Mouse (Mus musculus) MEL (cell line): ENCODE data around the gene Rps28. TPM values are rescaled to one million over a fixed set of nuclear protein-coding genes. Genes with fewer than 3 reads are reported as not detected.
A peak's percentile ranks its signal among the peaks of the same experiment; 100 is the strongest.

Experiments
- DNase-seq: peaks from one replicate; pipeline ENCODE4 v3.0.0; 2011; ENCODE audit warnings: low read depth, low spot score
- H3K27ac ChIP-seq: 2 replicates; pipeline ENCODE4 v1.5.1; 2012; ENCODE audit warnings: low read depth, mild to moderate bottlenecking, control low read depth, low read length, moderate library complexity; ENCODE audit not compliant: control insufficient read depth
- H3K27me3 ChIP-seq, 2 experiments: fragments of 150-350 bp in 1 of 2; sonication (generic) in 1 of 2; 2 replicates each; pipeline ENCODE4 v1.6.1; 2012; ENCODE audit warnings: low read length in 2 of 2, mild to moderate bottlenecking in 2 of 2, improper control_type of control experiment in 1 of 2, moderate library complexity in 1 of 2; ENCODE audit not compliant: insufficient read depth in 2 of 2, control insufficient read depth in 1 of 2
- H3K36me3 ChIP-seq, 2 experiments: 2 replicates each; pipeline ENCODE4 v1.6.1; 2012 to 2014; ENCODE audit warnings: low read length in 2 of 2, improper control_type of control experiment in 1 of 2, inconsistent platforms in 1 of 2, mild to moderate bottlenecking in 1 of 2; ENCODE audit not compliant: insufficient read depth in 2 of 2, control insufficient read depth in 1 of 2
- H3K4me1 ChIP-seq, 2 experiments: fragments of 150-350 bp in 1 of 2; sonication (generic) in 1 of 2; 2 replicates each; pipeline ENCODE4 v1.6.1; 2012; ENCODE audit warnings: low read length in 2 of 2, improper control_type of control experiment in 1 of 2, mild to moderate bottlenecking in 1 of 2; ENCODE audit not compliant: insufficient read depth in 2 of 2, control insufficient read depth in 1 of 2
- H3K4me3 ChIP-seq, 2 experiments: fragments of 150-350 bp in 1 of 2; sonication (generic) in 1 of 2; 2 replicates each; pipeline ENCODE4 v1.5.1; 2012; ENCODE audit warnings: low read depth in 2 of 2, low read length in 2 of 2, mild to moderate bottlenecking in 2 of 2, moderate library complexity in 2 of 2, control low read depth in 1 of 2, improper control_type of control experiment in 1 of 2; ENCODE audit not compliant: control insufficient read depth in 1 of 2, insufficient read depth in 1 of 2
- H3K79me2 ChIP-seq: 2 replicates; pipeline ENCODE4 v1.6.1; 2012; ENCODE audit warnings: mild to moderate bottlenecking, low read length, moderate library complexity; ENCODE audit not compliant: control insufficient read depth, poor library complexity, insufficient read depth
- H3K9ac ChIP-seq: 2 replicates; pipeline ENCODE4 v1.6.1; 2012; ENCODE audit warnings: low read depth, mild to moderate bottlenecking, control low read depth, low read length, moderate library complexity; ENCODE audit not compliant: control insufficient read depth, poor library complexity, severe bottlenecking
- H3K9me3 ChIP-seq: fragments of 150-350 bp; sonication (generic); replicated peaks from 2 replicates; pipeline ENCODE4 v1.6.1; 2012; ENCODE audit warnings: mild to moderate bottlenecking, low read length, improper control_type of control experiment, moderate library complexity; ENCODE audit not compliant: insufficient read depth
- BHLHE40 ChIP-seq: IDR thresholded peaks from 2 replicates; pipeline ENCODE4 v1.6.1; 2012; ENCODE audit warnings: low read depth, mild to moderate bottlenecking, inconsistent platforms, low read length, improper control_type of control experiment, borderline replicate concordance
- CHD1 ChIP-seq: IDR thresholded peaks from 2 replicates; pipeline ENCODE4 v1.6.1; 2012; ENCODE audit warnings: low read depth, mild to moderate bottlenecking, inconsistent platforms, low read length, improper control_type of control experiment
- CHD2 ChIP-seq: IDR thresholded peaks from 2 replicates; pipeline ENCODE4 v1.6.1; 2011; ENCODE audit warnings: low read length, improper control_type of control experiment
- CTCF ChIP-seq, 3 experiments: IDR thresholded peaks in 2 of 3; conservative IDR thresholded peaks in 1 of 3; 2 replicates each; pipeline ENCODE4 v1.5.1; 2011 to 2012; ENCODE audit warnings: low read length in 3 of 3, low read depth in 2 of 3, mild to moderate bottlenecking in 2 of 3, improper control_type of control experiment in 1 of 3, inconsistent platforms in 1 of 3, mixed read lengths in 1 of 3, moderate library complexity in 1 of 3; ENCODE audit not compliant: control insufficient read depth in 1 of 3, insufficient read depth in 1 of 3, poor library complexity in 1 of 3, severe bottlenecking in 1 of 3
- E2F4 ChIP-seq: IDR thresholded peaks from 2 replicates; pipeline ENCODE4 v1.6.1; 2011; ENCODE audit warnings: low read depth, low read length, improper control_type of control experiment, borderline replicate concordance
- ELF1 ChIP-seq: IDR thresholded peaks from 2 replicates; pipeline ENCODE4 v1.6.1; 2014; ENCODE audit warnings: low read depth, mild to moderate bottlenecking, inconsistent platforms, low read length, improper control_type of control experiment, moderate library complexity
- EP300 ChIP-seq, 2 experiments: IDR thresholded peaks; 2 replicates each; pipeline ENCODE4 v1.6.1; 2011; ENCODE audit warnings: improper control_type of control experiment in 2 of 2, low read length in 2 of 2, low read depth in 1 of 2, mild to moderate bottlenecking in 1 of 2
- ETS1 ChIP-seq: IDR thresholded peaks from 2 replicates; pipeline ENCODE4 v1.6.1; 2012; ENCODE audit warnings: low read depth, mild to moderate bottlenecking, inconsistent platforms, low read length, improper control_type of control experiment, moderate library complexity
- GABPA ChIP-seq: IDR thresholded peaks from 2 replicates; pipeline ENCODE4 v1.6.1; 2012; ENCODE audit warnings: low read depth, mild to moderate bottlenecking, inconsistent platforms, low read length, improper control_type of control experiment, moderate library complexity
- GATA1 ChIP-seq: IDR thresholded peaks from 2 replicates; pipeline ENCODE4 v1.6.1; 2011; ENCODE audit warnings: low read depth, low read length, improper control_type of control experiment
- HCFC1 ChIP-seq: IDR thresholded peaks from 2 replicates; pipeline ENCODE4 v1.6.1; 2012; ENCODE audit warnings: low read depth, mild to moderate bottlenecking, inconsistent platforms, low read length, improper control_type of control experiment, moderate library complexity
- JUND ChIP-seq: IDR thresholded peaks from 2 replicates; pipeline ENCODE4 v1.6.1; 2011; ENCODE audit warnings: low read depth, mild to moderate bottlenecking, improper control_type of control experiment, low read length
- KAT2A ChIP-seq: conservative IDR thresholded peaks from 2 replicates; pipeline ENCODE4 v1.6.1; 2012; ENCODE audit warnings: low read depth, low read length, improper control_type of control experiment, inconsistent platforms
- MAFK ChIP-seq: IDR thresholded peaks from 2 replicates; pipeline ENCODE4 v1.6.1; 2011; ENCODE audit warnings: low read depth, mild to moderate bottlenecking, low read length, improper control_type of control experiment, borderline replicate concordance
- MAX ChIP-seq: IDR thresholded peaks from 2 replicates; pipeline ENCODE4 v1.6.1; 2011; ENCODE audit warnings: low read length, improper control_type of control experiment
- MEF2A ChIP-seq: IDR thresholded peaks from 2 replicates; pipeline ENCODE4 v1.6.1; 2014; ENCODE audit warnings: low read depth, mild to moderate bottlenecking, inconsistent platforms, low read length, improper control_type of control experiment; ENCODE audit not compliant: poor library complexity, insufficient replicate concordance, severe bottlenecking; ENCODE audit errors: extremely low read depth
- MXI1 ChIP-seq: IDR thresholded peaks from 2 replicates; pipeline ENCODE4 v1.6.1; 2011; ENCODE audit warnings: mild to moderate bottlenecking, low read depth, low read length, improper control_type of control experiment
- MYB ChIP-seq: IDR thresholded peaks from 2 replicates; pipeline ENCODE4 v1.6.1; 2011; ENCODE audit warnings: mild to moderate bottlenecking, low read depth, low read length, improper control_type of control experiment
- MYC ChIP-seq: IDR thresholded peaks from 2 replicates; pipeline ENCODE4 v1.6.1; 2011; ENCODE audit warnings: low read depth, mild to moderate bottlenecking, low read length, improper control_type of control experiment, moderate library complexity
- NELFE ChIP-seq: IDR thresholded peaks from 2 replicates; pipeline ENCODE4 v1.6.1; 2011; ENCODE audit warnings: low read depth, low read length, improper control_type of control experiment
- NRF1 ChIP-seq: IDR thresholded peaks from 2 replicates; pipeline ENCODE4 v1.6.1; 2014; ENCODE audit warnings: low read depth, mild to moderate bottlenecking, inconsistent platforms, low read length, improper control_type of control experiment, moderate library complexity; ENCODE audit not compliant: poor library complexity, insufficient read depth, severe bottlenecking
- POLR2AphosphoS2 ChIP-seq: IDR thresholded peaks from 2 replicates; pipeline ENCODE4 v1.6.1; 2011; ENCODE audit warnings: low read length, improper control_type of control experiment
- POLR2AphosphoS5 ChIP-seq: IDR thresholded peaks from 2 replicates; pipeline ENCODE4 v1.6.1; 2012; ENCODE audit warnings: low read depth, borderline replicate concordance, mild to moderate bottlenecking, inconsistent platforms, low read length, moderate library complexity, mixed read lengths
- RAD21 ChIP-seq: IDR thresholded peaks from 2 replicates; pipeline ENCODE4 v1.6.1; 2011; ENCODE audit warnings: mild to moderate bottlenecking, low read depth, low read length, improper control_type of control experiment
- RCOR1 ChIP-seq: IDR thresholded peaks from 2 replicates; pipeline ENCODE4 v1.6.1; 2012; ENCODE audit warnings: low read depth, mild to moderate bottlenecking, inconsistent platforms, low read length, improper control_type of control experiment
- SIN3A ChIP-seq: IDR thresholded peaks from 2 replicates; pipeline ENCODE4 v1.6.1; 2012; ENCODE audit warnings: low read length, improper control_type of control experiment, inconsistent platforms
- SMC3 ChIP-seq: IDR thresholded peaks from 2 replicates; pipeline ENCODE4 v1.6.1; 2011; ENCODE audit warnings: low read depth, low read length, improper control_type of control experiment
- TCF12 ChIP-seq: IDR thresholded peaks from 2 replicates; pipeline ENCODE4 v1.6.1; 2014; ENCODE audit warnings: low read depth, mild to moderate bottlenecking, inconsistent platforms, low read length, improper control_type of control experiment, moderate library complexity
- UBTF ChIP-seq: IDR thresholded peaks from 2 replicates; pipeline ENCODE4 v1.6.1; 2012; ENCODE audit warnings: low read depth, mild to moderate bottlenecking, inconsistent platforms, low read length, improper control_type of control experiment, moderate library complexity, borderline replicate concordance; ENCODE audit not compliant: insufficient read depth
- USF1 ChIP-seq: IDR thresholded peaks from 2 replicates; pipeline ENCODE4 v1.6.1; 2014; ENCODE audit warnings: low read depth, mild to moderate bottlenecking, inconsistent platforms, low read length, improper control_type of control experiment, moderate library complexity
- USF2 ChIP-seq, 2 experiments: IDR thresholded peaks; 2 replicates each; pipeline ENCODE4 v1.6.1; 2011 to 2012; ENCODE audit warnings: improper control_type of control experiment in 2 of 2, low read length in 2 of 2, borderline replicate concordance in 1 of 2, inconsistent platforms in 1 of 2, low read depth in 1 of 2, mild to moderate bottlenecking in 1 of 2; ENCODE audit not compliant: insufficient read depth in 1 of 2
- ZC3H11A ChIP-seq: IDR thresholded peaks from 2 replicates; pipeline ENCODE4 v1.6.1; 2012; ENCODE audit warnings: low read depth, mild to moderate bottlenecking, inconsistent platforms, low read length, improper control_type of control experiment
- ZMIZ1 ChIP-seq: IDR thresholded peaks from 2 replicates; pipeline ENCODE4 v1.6.1; 2012; ENCODE audit warnings: low read depth, mild to moderate bottlenecking, inconsistent platforms, low read length, improper control_type of control experiment, moderate library complexity
- ZNF384 ChIP-seq: IDR thresholded peaks from 2 replicates; pipeline ENCODE4 v1.6.1; 2012; ENCODE audit warnings: low read depth, mild to moderate bottlenecking, inconsistent platforms, low read length, improper control_type of control experiment
- polyA plus RNA-seq, 2 experiments: library from polyadenylated mRNA; stranded (reverse) in 1 of 2; unstranded in 1 of 2; fragments of >175 nt in 1 of 2; fragments of >200 nt in 1 of 2; gene quantifications; 2 replicates each; pipeline versions ENCODE4 v1.2.1 to v1.2.4; 2012; ENCODE audit warnings: low replicate concordance in 2 of 2, low read depth in 1 of 2; ENCODE audit not compliant: insufficient read length in 2 of 2, insufficient read depth in 1 of 2, missing spikeins in 1 of 2
- total RNA-seq: library from RNA; depleted of rRNA; stranded (reverse); fragments of 300-350 nt; gene quantifications from 2 replicates; pipeline ENCODE4 v1.2.3, GENCODE M21; 2012

The Rps28 gene
- total and polyA plus RNA-seq, 3 experiments: 994 to 3,556 (median 2,154) TPM

- TF ChIP-seq SIN3A (no peak), KAT2A (no peak), RAD21 (peak; percentile 60), JUND (no peak), ELF1 (no peak), POLR2AphosphoS2 (no peak), GATA1 (no peak), USF2 (IDR thresholded peaks at IDR 0.05; ENCODE audit: borderline replicate concordance in 1 of 2, insufficient read depth in 1 of 2, low read depth in 1 of 2, low read length in 2 of 2) (no peak), UBTF (no peak), ZMIZ1 (no peak), HCFC1 (no peak), MXI1 (no peak), BHLHE40 (no peak), CHD2 (no peak), MEF2A (no peak), RCOR1 (no peak), ETS1 (no peak), E2F4 (no peak), MAFK (no peak), ZC3H11A (peak; percentile 34), MYB (no peak), SMC3 (peak; percentile 53), NELFE (no peak), POLR2AphosphoS5 (no peak), EP300 (IDR thresholded peaks at IDR 0.05; ENCODE audit: low read depth in 1 of 2, low read length in 2 of 2) (no peak), CTCF (IDR thresholded peaks at IDR 0.05 in 2 of 3, conservative IDR thresholded peaks at IDR 0.05 in 1 of 3; ENCODE audit: control insufficient read depth in 1 of 3, insufficient read depth in 1 of 3, low read depth in 2 of 3, low read length in 3 of 3, poor library complexity in 1 of 3, severe bottlenecking in 1 of 3) (peak in 2 of 3 experiments; percentile 47 to 50; a peak in 4 of 6 replicates), USF1 (no peak), MAX (no peak), MYC (no peak), ZNF384 (no peak), CHD1 (no peak), TCF12 (no peak), NRF1 (no peak), GABPA (no peak)
- H3K27me3 ChIP-seq: no peaks in the 10 kb centered on the region; a peak in 1 of 4 replicates
- no peaks in the 10 kb centered on the region for H3K79me2 ChIP-seq
- no peaks in the 10 kb centered on the region for H3K9me3 ChIP-seq
- no peaks in the 10 kb centered on the region for H3K36me3 ChIP-seq
- H3K9ac ChIP-seq: no peak overlapping the region
- peaks cover 0 to 4% of the 10 kb centered on the region in 2 experiments; a peak in 1 of 4 replicates for H3K4me1 ChIP-seq
- no peak overlapping the region for H3K27ac ChIP-seq
- DNase-seq: no peak
- H3K4me3 ChIP-seq: no peak overlapping the region
Measured at GRCm38 (mm10) chr17:33802221-33802620, 22.1 kb downstream of the Rps28 start.
